Mouse (Mus musculus): ENCODE results near the gene Acss2. TPM values are rescaled to one million over a fixed set of nuclear protein-coding genes. Genes with fewer than 3 reads are reported as not detected.

Gene Acss2
- total RNA-seq (2015) (8.9 and 9.6 TPM in 2 replicates), total RNA-seq (2017) (12.0 and 13.6 TPM in 2 replicates)

DNA sequence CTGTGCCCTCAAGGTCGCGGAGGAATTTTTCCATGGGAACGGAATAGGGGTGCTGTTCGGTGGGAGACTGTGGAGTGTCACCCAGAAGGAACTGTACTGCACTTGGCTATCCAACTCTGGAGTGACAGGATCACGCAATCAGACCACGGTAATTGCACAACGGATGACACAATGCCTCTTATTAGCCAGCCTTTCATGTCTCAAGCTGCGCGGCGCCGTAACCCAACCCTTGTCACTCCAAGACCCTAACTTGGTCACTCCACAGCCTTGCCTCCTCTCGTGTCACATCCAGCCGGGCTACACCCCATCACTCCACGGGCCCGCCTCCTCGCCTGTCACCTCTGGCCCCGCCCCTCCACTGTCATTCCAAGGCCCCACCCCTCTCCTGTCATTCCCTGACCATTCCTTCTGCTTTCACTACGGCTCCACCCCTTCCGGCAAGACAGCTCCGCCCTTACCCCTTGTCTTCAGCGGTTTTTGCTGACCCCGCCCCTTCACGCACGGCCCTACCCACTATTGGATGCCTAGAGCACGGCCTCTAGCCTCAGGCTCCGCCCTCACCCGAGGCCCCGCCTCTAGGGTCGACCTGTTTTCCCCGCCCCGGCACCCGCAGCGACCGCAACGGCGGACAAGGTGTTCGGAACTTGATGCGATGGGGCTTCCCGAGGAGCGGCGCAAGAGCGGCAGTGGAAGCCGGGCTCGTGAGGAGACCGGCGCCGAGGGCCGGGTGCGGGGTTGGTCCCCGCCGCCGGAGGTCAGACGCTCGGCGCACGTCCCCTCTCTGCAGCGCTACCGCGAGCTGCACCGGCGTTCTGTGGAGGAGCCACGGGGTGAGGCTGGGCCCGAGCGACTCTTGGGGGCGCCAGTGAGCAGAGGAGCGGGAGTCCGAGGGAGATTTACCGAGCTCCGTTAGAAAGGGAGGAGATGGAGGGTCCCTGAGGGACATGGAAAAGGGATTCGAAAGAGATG, at the start of gene Acss2, which contains the start of gene Ggt7:
TSS of gene Acss2 (plus strand) at position 494 of the 969 bp plus-strand sequence.
TSS of gene Ggt7 (minus strand) at position 783 of the 969 bp plus-strand sequence.
- peak; percentile 89 for ATAC-seq (ENCODE audit: poor library complexity, severe bottlenecking)

DNA sequence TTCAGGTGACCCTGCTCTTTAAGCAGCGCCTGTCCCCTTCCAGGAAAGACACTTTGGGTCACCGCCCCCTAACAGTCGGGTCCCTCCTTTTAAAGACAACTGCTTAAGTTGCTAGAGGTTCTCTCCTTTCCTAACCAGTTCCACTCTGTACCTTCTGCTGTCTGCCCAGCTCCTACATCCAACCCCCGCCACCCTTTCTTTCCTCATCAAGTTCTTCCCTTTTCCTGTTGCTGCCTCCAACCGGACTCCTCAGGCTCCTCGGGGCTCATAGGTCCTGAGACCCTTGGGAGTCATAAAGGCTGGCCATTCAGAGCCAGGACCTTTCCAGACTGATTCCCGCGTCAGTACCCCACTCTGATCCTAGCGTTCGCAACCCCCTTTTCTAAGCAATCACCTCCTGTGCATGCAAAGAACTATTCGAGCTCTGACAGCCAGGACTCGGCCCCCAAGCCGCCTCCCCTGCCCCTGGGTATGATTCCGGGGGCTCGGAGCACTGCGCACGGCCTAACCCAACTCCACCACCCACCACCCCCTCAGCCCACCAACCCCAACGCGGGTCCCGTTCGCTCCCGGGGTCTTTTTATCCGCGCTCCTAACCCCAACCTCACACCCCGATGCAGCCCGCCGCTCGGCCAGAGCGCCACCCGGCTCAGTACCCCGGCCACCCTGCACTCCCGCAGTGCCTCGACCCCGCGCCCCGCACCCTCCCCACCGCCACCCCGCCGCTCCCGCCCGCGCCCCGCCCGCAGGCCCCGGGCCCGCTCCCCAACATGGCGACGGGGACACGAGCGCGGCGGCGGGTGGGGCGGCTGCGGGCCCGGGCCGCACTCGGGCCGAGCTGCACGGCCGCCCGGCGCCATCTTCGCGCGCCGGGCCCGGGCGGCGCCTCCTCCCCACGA, 44.8 kb upstream of the Acss2 start:
- ATAC-seq (ENCODE audit: poor library complexity, severe bottlenecking): peak; percentile 64

DNA sequence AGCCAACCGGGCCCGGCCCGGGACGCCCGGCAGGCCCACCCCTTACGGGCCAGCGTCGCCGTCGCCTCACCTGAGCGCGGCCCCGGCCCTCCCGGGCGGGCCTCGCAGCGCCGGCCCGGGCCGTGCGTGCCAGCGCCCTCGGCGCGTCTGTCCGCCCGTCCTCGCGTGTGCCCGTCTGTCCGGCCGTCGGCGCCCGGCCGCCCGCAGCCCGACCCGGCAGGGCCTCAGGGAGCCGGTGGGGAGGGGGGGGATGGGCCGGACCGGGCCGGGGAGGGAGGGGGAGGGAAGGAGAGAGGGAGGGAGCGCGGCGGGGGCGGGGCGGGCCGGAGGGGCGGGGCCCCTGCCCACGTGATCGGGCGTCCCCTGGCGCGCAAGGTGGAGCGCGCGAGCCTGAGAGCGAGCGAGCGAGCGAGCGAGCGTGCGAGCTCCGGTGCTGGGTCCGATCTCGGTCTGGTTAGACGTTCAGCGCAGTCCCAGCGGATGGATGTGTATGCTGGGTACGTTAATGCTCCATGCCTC, 44.1 kb upstream of the Acss2 start, which contains the start of gene Ncoa6:
TSS of gene Ncoa6 (minus strand) at position 325 of the 519 bp plus-strand sequence.
- ATAC-seq (ENCODE audit: poor library complexity, severe bottlenecking): peak; percentile 84

DNA sequence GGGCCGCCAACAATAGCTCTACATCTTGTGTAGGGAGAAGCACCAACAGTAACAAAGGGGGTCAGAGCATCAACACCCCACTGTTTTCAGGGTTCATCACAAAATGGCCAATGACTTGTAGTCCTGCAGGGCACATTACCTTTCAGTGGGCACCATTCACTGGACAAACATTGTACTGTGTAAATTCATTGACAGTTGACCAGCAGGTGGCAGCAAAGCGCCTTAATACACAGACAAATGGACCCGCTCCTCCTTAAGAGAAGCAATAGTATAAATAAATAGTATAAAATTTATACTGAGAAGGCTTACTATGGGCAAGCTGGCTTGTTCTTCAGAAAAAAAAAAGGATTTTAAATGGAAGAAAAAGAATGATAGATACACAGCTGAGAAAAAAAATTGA, 35.7 kb upstream of the Acss2 start:
- ATAC-seq (ENCODE audit: poor library complexity, severe bottlenecking): peak; percentile 66; the same call in 1 of the 2 replicates

DNA sequence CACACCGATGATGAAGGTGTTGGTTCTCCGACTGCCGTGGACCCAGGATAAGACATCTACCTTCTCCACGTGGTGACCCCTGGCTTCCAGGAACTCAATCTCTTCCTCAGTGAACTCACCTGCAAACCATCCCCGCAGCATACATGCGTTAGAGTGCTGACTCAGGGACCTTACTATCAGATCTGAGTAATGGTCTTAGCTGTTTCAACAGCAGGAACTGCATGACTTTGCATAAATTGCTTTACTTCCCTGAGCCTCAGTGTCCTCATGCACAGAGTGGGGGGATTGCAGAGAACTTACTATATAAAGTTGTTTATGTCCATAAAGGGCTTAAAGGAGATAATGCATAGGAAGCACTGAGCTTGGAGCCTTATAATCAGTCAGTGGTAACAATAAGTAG, 26.8 kb upstream of the Acss2 start:
- no peak for ATAC-seq (ENCODE audit: poor library complexity, severe bottlenecking)

DNA sequence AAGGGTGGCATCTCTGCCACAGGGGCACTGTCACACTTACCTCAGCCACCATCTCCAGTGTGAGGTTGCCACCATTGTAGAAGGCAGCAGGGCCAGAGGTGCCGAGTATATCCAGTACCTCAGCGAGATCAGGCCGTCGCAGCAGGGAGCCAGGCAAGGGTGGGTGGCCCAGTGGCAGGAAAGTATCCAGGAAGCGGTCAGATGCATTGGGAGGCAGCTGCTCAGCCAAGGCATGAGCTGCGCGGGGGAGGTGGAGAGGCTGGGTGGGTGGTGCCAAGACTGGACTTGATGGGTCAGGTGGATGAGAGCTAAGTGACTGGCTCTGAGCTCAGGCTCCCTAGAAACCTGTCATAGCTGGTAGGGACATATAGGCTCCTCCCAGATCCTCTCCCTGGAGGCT, 15.2 kb upstream of the Acss2 start:
- no peak for ATAC-seq (ENCODE audit: poor library complexity, severe bottlenecking)

DNA sequence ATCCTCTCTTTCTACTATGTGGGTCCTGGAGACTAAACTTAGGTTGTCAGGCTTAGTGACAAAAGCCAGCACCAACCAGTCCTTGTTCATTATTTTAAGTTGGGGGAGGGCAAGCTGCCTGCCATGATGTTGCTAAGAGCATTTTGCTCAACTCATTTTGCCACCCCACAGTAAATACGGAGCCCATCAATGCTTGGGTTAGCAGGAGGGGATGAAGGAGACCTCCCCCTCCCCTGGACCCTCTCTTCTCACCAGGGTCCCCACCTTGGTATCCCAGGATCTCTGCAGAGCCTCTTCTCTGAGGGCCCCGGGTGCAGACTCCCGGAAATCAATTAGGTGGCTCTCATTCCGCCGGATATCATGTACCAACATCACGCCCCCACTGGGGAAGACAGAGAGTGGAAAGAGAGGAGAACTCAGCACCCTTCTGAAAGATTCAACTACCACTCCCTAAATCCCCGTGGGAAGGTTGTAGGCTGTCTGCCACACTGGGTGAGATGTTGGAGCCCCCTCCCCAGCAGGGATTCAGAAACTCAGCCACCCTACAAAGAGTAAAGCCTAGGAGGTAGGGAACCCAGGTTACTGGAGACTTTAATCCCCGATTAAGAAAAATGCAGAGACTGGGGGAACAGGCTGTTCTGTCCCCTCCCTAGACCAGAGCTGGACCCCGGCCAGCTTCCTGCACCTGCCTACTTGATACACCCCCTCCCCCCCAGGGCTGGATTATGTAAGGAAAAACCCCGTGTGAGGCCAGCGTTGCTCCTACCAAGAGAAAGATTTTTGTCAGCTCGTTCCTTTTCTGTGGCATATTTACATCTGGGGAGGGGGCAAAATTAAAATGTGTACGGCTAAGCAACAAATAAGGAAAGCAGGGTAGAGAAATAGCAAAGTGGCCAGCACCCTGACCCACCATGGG, 13.1 kb upstream of the Acss2 start:
- no peak for ATAC-seq (ENCODE audit: poor library complexity, severe bottlenecking)

DNA sequence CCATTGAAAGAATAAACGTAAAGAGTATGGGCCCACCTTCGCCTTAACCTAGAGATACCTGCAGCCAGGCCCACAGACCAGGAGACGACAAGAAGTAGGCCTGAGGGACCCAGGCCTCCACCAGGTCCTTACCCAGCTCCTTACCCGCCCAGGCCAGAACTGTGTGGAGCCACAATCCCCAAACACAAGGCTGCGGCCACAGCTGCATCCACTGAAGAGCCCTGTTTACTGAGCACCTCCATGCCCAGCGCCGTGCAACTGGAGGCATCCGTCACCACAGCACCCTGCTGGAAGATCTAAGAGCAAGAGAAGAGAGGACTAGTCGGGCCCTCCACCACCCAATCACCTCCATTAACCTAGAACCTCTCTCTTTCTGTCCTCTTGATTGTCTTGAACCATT, 11.9 kb upstream of the Acss2 start:
- ATAC-seq (ENCODE audit: poor library complexity, severe bottlenecking): no peak

DNA sequence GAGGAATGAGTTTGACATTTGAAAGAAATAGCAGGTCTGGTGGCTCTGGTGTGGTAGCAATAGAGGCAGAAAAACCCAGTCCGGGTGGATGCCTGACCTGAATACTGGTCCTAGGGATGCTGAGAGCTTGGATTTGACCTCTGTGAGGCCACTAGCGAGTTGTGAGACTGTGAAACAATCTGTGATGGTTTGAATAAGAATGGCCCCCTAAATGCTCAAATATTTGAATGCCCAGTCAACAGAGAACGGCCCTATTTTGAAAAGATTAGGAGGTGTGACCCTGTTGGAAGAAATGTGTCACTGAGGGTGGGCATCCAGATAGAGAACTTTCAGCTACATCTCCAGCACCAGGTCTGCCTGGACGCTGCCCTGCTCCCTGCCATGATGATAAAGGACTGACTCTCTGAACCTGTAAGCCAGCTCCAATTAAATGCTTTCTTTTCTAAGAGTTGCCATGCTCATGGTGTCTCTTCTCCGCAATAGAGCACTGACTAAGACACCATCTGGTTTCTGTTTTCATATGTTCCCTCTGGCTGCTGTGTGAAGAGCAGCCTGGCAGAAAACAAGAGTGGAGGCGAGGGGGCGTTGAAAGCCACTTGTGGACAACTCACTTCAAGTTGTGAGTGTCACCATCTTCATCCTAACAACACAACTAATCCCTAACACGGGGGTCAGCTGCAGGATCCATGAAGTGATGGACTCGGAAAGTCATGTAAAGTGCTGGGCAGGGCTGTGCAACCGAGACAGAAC, 9.9 kb upstream of the Acss2 start:
- no peak for ATAC-seq (ENCODE audit: poor library complexity, severe bottlenecking)

DNA sequence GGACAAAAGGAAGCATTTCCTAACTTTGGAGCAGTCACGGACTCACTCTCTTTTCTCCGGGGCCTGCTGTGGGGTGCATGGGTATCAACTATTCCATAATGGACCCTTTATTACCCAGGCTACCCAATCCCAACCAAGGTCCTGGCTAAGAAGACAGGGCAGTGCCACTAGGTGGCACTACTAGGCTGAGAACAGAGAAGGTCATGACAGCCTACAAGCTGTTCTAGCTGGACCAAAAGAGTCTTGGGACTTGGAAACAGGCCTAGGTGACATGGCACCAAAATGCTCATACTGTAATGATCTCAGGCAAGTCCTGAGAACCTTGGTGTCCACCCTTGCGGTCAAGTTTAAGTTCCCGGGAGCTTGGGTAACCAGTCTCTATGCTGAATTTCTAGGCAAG, 5.3 kb upstream of the Acss2 start:
- ATAC-seq (ENCODE audit: poor library complexity, severe bottlenecking): 0 out of 2 replicates have a peak, but pooled peaks have one; percentile 45

DNA sequence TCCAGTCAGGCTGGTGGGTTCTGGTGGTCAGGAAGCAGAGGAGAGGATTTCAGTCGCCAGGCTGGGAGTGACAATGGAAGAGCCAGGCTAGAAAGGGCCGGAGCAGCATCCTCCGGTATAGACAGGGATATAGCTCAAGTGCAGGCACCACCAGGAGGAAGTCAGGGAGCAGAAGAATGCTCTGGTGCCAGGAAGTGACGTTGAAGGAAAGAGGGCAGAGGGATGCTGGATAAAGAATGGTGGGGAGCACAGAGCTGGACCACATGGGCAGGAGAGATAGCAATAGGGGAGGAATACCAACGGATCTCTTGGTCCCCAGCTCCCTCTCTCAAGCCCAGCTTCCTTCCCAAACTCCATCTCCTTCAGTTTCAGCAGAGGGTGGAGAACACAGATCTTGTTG, 4.2 kb upstream of the Acss2 start:
- no peak for ATAC-seq (ENCODE audit: poor library complexity, severe bottlenecking)

DNA sequence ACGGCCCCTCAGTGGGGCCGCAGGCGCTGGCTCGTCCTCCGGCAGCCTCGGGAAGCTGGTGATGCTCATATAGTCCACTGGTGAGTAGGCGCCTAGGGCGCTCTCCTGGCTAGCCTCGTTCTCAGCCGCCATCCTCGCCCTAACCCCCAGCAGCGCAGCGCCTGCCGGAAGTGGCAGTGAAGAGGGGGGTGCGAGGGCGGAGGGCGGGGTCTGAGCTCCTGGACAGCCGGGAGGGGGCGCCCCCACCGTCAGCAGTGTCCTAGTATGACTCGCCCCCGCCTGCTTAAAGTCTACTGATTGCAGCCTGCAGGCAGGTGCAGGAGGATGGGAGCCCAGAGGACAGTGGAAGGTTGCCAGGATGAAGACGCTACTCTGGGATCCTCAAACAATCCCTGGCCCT, 3.1 kb upstream of the Acss2 start:
- peak; percentile 20; the same call in 1 of the 2 replicates for ATAC-seq (ENCODE audit: poor library complexity, severe bottlenecking)

DNA sequence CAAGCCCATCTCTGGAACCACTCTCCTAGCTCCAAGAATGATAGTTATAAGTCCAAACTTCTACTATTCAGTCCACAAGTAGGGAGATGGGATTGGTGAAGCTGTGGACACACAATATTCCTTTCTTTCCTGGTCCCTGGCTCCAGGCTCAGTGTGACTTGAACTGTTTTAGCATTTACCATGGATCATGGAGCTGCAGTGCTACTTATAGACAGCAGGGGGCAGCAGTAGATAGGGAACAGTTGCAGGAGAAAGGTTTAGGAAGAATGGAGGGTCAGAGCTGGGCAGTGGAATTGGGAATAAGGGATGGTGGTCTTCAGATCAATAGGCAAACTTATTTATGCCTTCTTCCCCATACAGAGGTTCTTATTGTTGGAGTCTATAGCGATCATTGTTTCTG, 1.8 kb upstream of the Acss2 start:
- ATAC-seq (ENCODE audit: poor library complexity, severe bottlenecking): no peak

DNA sequence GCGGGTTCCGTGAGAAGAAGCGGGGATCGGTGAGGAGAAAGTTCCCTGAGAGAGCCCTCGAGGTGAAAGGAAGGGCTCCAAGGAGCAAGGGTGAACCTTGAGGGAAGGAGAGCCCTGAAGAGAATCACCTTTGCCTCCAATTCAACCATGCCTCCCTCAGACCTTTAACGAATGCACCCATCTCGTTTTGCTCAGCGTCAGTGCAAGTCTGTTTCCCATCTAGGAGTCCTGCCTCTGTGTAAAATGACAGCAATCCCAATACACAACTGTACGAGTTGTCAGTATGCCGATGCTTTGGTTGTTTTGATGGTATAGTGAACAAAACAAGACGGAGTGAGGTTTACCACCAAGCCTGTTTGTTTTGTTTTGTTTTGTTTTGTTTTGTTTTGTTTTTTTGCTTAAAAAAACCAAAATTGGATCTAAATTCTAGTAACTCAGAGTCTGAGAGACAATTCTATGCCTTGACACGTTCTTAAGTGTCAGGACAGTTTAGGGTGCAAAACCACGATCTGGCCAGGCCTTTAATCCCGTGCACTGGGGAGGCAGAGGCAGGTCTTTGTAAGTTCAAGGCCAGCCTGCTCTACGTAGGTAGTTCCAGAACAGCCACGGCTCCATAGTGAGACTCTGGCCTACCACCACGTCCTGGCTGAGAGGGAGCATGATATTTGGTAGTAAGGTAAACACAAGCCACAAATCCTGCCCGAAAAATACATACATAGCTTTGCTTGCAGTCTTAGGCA, 953 bp downstream of the Acss2 start:
- no peak for ATAC-seq (ENCODE audit: poor library complexity, severe bottlenecking)

DNA sequence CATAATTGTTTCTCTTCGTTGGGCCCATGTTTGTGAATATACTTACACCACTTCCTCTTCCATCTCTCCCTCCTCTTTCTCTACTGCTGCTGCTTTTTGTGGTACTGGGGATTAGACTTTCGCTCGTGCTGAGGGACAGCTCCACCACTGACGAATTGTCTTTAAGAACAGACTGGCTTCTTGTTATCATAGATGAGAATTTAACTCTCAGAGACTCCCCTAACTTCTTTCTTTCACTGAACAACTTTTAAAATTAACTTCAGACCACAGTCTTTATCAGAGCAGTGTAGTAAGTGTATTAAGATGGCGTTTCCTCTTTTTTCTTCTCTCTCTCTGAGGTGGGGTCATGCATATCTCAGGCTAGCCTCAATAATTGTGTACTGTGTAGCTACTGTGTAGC, 6.0 kb downstream of the Acss2 start:
- ATAC-seq (ENCODE audit: poor library complexity, severe bottlenecking): peak; percentile 52

DNA sequence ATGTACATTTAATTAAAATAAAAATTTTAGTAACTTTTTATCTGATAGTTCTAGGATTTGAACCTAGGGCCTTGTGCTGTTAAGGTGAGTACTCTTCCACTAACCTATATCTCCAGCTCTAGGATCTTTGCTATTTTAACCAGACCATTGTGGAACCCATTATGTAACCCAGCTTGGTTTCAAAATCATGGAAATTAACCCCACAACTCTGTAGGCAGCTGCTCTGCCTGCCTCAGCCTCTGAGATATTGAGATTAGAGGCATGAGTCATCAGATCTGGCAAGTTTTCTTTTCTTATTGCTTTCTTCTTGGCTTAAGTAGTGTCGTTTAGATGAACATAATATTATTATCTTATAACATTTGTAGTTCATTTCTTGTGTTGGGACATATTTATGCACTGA, 6.6 kb downstream of the Acss2 start:
- ATAC-seq (ENCODE audit: poor library complexity, severe bottlenecking): no peak

DNA sequence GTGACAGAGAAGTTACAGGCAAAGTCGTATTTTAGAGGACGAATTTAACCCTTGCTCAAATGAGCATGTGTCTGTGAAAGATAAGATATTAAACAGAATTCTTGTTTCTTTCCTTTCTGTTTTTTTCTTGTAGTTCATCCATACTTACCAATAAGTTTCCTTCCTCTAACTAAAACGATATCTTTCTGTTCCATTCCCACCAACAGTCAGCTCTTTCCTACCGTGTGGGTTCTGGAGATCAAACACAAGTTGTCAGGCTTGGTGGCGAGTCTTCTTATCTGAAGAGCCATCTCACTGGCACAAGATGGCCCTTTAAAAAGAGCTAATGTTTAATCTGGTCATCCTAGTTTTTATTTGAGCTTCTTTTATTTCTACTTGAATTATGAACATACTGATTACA, 9.6 kb downstream of the Acss2 start:
- ATAC-seq (ENCODE audit: poor library complexity, severe bottlenecking): no peak

DNA sequence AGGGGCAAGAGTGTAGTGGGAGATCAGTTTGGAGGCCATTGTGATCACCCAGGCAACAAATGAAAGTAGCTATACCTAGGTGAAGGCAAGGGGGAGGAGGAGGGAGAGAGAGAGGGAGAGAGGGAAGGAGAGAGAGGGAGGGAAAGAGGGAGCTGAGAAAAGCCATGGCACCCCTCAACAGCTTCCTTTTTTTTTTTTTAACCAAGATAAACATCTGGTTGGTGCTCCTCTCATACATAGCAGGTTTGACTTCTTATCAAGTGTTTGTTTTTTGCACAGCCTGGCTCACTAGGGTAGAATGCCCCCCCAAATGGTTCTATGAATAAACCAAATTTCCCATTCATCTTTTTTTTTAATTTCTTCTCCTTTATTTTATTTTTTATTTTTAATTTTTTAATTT, 18.5 kb downstream of the Acss2 start:
- no peak for ATAC-seq (ENCODE audit: poor library complexity, severe bottlenecking)
